Mouse (Mus musculus) lung, postnatal 14 days (tissue): ENCODE measurements around the gene Gc.

Experiments used
- DNase-seq: peaks from one replicate; pipeline ENCODE4 v3.0.0; 2021

Gc gene

DNA sequence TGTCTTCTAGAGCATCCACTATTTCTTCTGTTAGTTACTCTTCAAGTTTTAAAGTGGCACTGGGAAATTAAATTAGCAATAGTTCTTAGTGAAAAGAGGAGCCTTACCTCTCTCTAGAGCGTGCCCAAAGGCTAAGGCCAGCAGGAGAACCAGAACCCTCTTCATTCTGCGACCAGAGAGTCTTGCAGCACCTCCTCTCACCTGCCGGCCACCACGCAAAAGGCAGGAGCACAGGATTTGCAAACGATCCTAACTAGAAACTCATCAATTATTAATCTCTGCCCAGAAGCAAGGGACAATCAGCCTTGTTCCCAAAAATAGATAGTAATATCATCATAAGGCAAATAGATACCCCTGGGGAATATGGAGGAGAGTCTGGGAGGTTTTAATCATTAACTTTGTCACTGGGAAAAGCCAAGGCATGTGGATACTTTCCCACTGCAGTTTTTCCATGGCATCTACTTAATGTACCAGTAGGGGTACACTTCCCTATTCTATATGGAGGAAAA, at the start of gene Gc:
Gene Gc (minus strand): TSS at position 345 of the 509 bp plus-strand sequence.
- no peak for DNase-seq

DNA sequence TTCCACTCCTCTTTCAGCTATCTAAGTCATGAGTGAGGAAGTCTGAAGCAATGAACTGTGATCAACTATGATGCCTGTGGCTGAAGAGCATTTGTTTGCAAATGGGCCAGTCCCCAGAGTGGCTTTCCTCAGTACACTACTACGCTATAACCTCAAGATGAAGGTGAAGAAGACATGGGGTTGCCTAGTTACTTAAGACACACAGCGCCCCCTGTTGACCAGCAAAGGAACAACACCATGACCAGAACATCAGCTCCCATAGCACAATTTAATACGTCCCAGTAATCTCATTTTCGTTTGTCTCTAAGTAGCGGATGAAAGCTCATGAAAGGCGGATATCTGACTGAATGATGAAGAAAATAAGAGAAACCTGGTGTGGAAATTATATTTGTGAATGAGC, 42.5 kb upstream of the Gc start:
- peak; percentile 49 for DNase-seq

GRCm38 (mm10) chr5:89492560-89492959, 34.9 kb upstream of the Gc start:
- DNase-seq: no peak

DNA sequence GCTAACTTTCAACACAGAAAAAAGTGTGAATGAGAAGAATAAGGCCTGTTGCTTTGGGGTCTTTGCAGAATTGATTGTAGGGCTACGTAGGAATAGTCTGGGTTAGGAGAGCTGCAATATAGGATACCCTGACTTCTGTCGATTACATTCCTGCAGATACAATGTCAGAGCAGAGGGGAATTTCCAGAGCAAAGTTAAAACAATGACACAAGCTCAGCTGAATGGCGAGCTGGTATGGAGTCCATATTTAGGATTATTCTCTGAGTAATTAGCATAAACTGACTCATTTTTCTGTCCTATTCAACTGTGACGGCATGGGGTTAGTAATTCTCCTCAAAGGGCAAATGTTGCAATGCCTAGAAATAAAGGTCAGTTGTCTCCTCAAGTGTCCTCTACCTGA, 12.8 kb upstream of the Gc start:
- DNase-seq: no peak

DNA sequence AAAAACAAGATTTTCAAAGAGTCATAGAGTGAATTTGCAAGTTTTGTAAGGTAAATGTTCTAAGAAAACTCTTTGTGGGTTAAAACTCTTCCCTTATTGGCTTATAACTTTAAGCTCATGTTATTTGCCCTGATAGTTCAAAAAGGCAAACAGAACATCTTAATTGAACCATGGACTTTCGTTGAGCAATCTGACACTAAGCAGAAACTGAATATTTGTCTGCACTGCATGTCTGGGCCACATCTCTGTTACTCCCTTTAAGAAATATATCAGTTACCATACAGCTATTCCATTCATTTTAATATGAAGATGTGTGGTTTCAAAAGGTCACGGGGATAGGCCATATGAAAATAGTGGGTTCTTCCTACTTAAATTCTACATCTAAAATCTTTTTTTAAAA, 10.2 kb upstream of the Gc start:
- DNase-seq: no peak

- no peak for DNase-seq
These were observed 9.3 kb upstream of the Gc start for GRCm38 (mm10) chr5:89467045-89467444.

- DNase-seq: no peak
These were observed 8.6 kb upstream of the Gc start for GRCm38 (mm10) chr5:89466275-89466674.

DNA sequence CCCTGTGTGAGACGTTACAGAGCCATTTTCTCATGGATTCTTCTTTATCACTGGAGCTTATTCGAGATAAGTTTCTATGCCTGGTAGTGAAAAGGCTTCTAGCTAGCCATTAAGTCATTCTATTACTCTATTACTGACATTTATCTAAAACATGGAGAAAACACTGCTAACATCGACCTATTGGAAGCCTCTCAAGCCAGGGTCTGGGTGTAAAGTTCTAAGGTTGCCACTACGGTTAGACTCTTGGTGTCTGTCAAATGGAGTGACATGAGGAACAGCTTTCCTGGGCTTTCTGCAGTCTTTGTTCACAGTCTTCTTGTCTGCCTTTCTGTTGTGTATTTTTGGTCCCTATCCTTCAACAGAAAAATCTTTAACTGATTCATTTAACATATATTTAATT, 4.1 kb upstream of the Gc start:
- no peak for DNase-seq

DNA sequence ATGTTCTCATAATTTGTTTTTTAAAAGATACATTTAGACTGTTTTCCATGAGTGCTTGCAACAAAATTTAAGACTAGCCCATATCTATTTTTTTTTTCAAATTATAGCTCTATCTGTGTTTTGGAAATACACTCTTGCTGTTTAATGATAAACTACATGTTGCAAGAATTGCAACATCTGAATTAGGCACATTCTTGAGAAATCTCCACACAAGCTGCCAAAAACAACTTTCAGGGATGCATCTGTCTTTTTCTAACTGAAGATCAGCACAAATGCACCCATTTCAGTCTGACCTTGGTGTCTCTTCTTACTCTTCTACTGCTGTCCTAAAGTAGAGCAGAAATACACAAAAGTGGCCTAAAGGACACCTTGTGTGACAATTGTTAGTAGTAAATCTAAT, 1.9 kb upstream of the Gc start:
- no peak for DNase-seq

DNA sequence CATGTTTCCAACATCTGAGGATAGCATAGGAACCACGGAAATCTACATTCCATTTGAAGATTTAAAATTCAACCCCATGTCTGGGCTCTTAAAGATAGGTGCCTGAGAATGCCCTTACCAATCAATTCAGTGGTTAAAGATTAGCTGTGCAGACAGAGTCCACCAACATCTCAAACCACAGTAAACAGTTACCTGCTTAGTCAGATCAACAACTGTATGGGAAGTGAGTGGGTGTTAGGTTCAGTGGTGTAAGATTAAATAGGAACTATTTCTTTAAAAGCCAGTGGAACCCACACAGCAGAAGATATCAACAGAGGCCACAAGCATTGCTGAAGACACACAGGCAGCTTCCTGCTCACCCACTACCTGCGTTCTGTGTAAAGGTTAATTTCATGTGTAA, 1.3 kb upstream of the Gc start:
- no peak for DNase-seq

- peak; percentile 39 for DNase-seq
These were observed 2.2 kb downstream of the Gc start for GRCm38 (mm10) chr5:89455526-89455925.

DNA sequence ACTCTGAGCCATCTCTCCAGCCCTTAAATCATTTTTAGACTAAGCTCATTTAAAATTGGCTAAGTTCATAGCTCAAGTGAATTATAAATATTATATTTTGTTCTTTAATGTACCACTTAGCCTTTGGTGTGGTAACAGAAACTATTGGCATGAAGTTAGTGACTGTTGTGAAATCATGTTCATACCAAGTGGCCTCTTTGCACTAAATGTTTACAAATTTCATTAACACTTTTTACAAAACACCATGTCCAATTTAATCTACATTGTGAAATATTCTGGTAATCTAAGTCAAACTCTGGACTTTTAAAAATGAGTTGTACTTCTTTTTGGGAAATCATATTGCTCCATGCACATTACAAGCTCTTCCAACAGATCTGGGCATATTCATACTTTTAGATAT, 6.9 kb downstream of the Gc start:
- DNase-seq: no peak

GRCm38 (mm10) chr5:89449325-89449724, 8.4 kb downstream of the Gc start:
- no peak for DNase-seq

- DNase-seq: no peak
These were observed 9.7 kb downstream of the Gc start for GRCm38 (mm10) chr5:89447978-89448377.

DNA sequence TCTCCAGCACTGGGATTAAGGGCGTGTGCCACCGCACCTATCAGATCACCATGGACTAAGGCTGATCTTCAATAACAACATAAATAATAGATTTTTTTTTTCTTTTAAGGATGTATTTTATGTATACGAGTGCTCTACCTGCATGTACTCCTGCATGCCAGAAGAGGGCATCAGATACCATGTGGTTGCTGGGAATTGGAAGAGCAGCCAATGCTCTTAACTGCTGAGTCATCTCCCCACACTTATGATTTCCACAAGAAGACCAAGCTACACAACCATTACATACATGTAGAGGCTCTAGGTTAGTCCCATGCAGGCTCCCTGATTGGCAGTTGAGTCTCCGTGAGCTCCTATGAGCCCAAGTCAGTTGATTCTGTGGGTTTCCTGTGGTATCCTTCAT, 13.3 kb downstream of the Gc start:
- DNase-seq: no peak

DNA sequence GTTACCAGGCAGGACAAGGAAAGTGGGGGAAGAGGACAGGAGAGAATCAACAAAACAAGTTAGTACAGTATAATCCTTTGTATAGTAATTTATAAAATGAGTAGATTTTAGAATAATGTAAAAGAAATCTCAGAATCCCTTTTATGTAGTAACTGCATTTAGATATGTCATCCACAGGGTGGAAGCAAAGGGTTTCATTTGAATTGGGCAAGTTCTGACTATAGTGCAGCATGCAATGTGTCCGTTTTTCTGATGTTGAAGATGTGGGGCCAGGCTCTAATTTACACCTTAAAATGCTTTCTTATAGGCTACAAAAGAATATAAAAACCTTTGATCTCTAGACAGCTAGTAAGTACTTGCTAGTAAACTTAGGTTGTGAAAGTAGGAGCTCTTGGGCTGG, 46.2 kb downstream of the Gc start:
- DNase-seq: no peak

DNA sequence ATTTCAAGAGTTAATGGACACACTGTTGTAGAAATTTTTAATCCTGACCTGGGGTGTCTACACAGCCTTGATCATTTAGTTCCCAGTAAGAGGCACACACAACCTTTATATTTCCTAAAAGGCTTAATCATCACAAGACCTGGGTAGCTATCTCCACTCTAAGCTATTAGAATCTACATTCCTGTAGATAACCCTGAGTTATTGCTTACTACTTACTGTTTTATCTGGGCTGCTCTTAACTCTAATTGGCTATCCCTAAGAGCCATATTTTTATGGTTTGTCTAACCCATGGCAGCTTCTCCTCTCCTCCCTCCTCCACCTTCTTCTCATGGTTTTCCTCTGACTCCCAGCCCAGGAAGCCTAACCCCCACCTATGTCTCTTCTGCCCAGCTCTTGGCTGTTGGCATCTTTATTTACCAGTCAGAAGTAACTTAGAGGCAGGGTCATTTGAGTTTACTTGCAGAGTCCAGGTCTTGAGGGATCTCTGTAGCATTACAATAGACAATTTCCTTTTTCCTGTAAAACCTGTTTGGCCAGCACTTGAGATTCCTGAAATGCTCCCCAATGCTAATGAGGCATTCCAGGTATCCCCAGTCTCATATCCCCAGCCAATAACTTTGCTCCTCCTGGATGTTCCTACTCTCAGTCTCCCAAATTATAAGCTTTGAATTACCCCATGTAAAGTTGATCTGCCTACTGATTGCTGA, 50.2 kb downstream of the Gc start:
- DNase-seq: peak; percentile 49

- no peak for DNase-seq
These were observed 52.6 kb downstream of the Gc start for GRCm38 (mm10) chr5:89405132-89405531.

GRCm38 (mm10) chr5:89390405-89390804, 67.3 kb downstream of the Gc start:
- no peak for DNase-seq

DNA sequence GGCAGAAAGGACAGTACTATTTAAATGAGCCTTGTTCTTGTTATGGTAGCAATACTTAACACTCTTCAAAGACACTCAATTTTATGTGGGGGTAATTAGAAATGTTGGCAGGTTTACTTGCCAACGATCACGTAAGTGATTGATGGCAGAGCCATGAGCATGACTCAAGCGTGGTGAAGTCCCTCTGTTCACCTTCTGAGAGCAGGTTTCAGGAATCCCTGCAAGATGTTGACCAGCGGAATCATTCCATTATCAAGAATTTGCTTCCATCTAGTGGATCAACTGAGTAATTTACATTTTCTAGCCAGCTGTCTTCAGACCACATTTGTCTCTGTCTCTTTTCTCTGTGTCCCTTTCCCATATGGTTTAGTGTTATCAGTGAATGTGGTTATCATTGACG, 73.5 kb downstream of the Gc start:
- DNase-seq: peak; percentile 1

DNA sequence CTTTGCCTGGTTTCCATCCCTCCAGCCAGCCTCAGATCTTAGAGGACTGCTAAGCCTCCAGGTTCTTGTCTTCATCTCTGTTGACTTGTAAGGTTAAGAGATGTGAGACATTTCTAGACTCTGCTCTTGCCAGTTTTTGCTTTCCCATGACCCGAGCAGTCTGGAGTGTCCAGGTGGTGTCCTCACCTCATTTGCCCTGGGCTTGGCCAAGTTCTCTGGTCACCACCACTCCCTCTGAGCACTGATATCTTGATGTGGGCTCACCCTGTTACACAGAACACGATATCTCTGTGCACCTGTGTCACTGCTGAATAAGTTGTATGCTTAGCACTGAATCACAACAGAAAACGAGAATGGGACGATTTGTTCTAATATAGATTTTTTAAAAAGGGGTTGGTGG, 76.4 kb downstream of the Gc start:
- no peak for DNase-seq

DNA sequence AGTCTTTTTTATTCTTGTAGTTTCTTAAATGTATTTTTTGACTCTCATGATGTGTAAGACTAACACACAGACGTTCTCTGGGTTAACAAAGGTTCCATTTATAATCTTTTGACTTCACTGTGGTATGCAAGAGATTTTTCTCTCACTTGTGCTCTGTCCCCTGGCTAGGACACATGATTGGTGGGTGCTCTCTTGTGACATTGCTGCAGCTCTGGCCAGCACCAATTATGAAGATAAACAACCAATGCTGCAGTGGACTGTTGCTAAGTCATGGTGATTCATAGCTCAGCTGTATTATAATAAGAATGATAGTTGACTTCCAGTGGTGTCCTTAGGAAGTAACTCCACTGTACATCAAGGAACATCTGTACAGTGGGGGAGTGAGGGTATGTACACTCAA, 87.6 kb downstream of the Gc start:
- DNase-seq: no peak

- no peak for DNase-seq
These were observed 89.5 kb downstream of the Gc start for GRCm38 (mm10) chr5:89368045-89368743.
